Mouse (Mus musculus) forebrain, embryonic 15.5 days (tissue): ENCODE measurements around the gene Miga1. TPM values are rescaled to one million over a fixed set of nuclear protein-coding genes. Genes with fewer than 3 reads are reported as not detected.
"Not testable (repeated sequence)": the region's sequence is repeated elsewhere in the genome, so short reads cannot be mapped to it uniquely, and the experiment has no call there.

Experiments used
- ATAC-seq: fragments of 200-750 bp; cut with Nextera tagmentation; replicated peaks from 2 replicates; pipeline ENCODE4 v1.8.0; 2017; ENCODE audit warnings: mild to moderate bottlenecking, moderate TSS enrichment, moderate library complexity
- H3K27ac ChIP-seq: fragments of 300-500 bp; sonication (generic); replicated peaks from 2 replicates; pipeline ENCODE4 v1.5.1; 2015; ENCODE audit warnings: mild to moderate bottlenecking, inconsistent platforms
- H3K27me3 ChIP-seq: fragments of 300-500 bp; sonication (generic); 2 replicates; pipeline ENCODE4 v1.6.1; 2015; ENCODE audit warnings: inconsistent platforms
- H3K36me3 ChIP-seq: fragments of 300-500 bp; sonication (generic); 2 replicates; pipeline ENCODE4 v1.6.1; 2015; ENCODE audit warnings: mild to moderate bottlenecking, inconsistent platforms
- H3K4me1 ChIP-seq: fragments of 300-500 bp; sonication (generic); 2 replicates; pipeline ENCODE4 v1.6.1; 2015; ENCODE audit warnings: inconsistent platforms
- H3K4me2 ChIP-seq: fragments of 300-500 bp; sonication (generic); replicated peaks from 2 replicates; pipeline ENCODE4 v1.6.1; 2015; ENCODE audit warnings: mild to moderate bottlenecking, inconsistent platforms
- H3K4me3 ChIP-seq: fragments of 300-500 bp; sonication (generic); 2 replicates; pipeline ENCODE4 v1.5.1; 2015; ENCODE audit warnings: mild to moderate bottlenecking, inconsistent platforms
- H3K9ac ChIP-seq: fragments of 300-500 bp; sonication (generic); replicated peaks from 2 replicates; pipeline ENCODE4 v1.6.1; 2015; ENCODE audit warnings: mild to moderate bottlenecking, inconsistent platforms
- H3K9me3 ChIP-seq: fragments of 300-500 bp; sonication (generic); 2 replicates; pipeline ENCODE4 v1.6.1; 2016; ENCODE audit warnings: inconsistent platforms
- WGBS: fragments of 180-500 bp; shearing (Covaris S2); methylation state at CpG from one replicate; pipeline ENCODE4 v1.1.7; 2015; ENCODE audit warnings: mixed read lengths; 5-methylcytosine and 5-hydroxymethylcytosine counted together
- polyA plus RNA-seq: library from polyadenylated mRNA; unstranded; fragments of >200 nt; fragmentation: Nextera tagmentation; extraction: Ambion mirVana; gene quantifications from 2 replicates; pipeline ENCODE4 v1.2.1, GENCODE M21; 2015

The Miga1 gene
- polyA plus RNA-seq, 1 experiment from 2014 or later = 26.5 TPM

GRCm38 (mm10) chr3:152316447-152317173 lies 23.6 kb downstream of the Miga1 start:
- not testable (repeated sequence) for ATAC-seq, H3K9me3 ChIP-seq, H3K27ac ChIP-seq, H3K9ac ChIP-seq, H3K4me3 ChIP-seq, H3K4me1 ChIP-seq, H3K27me3 ChIP-seq, H3K4me2 ChIP-seq
- peaks cover 21% of the 10 kb centered on the region for H3K36me3 ChIP-seq
- 84% methylated on average over 9 of the region's 9 CpGs for WGBS

DNA sequence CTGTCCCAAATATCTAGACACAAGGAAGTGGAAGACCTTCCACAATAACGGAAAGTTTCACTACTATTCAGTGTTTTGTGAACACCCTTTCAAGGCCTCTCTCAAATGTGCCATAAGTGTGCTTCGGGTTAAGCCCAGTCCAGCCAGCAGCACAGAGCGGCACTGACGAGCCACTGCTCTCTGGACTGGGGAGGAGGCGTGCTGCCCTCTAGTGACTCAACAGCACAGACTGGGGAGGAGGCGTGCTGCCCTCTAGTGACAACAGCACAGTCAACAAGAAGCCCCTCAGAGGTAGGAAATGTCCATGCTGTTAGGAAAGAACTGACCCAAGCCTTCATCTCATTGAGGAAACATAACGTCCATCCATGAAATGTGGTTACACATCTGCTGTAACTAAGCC lies 24.6 kb downstream of the Miga1 start:
- Histone ChIP-seq H3K36me3 (peaks cover 12% of the 10 kb centered on the region), H3K9me3 (no peaks in the 10 kb centered on the region), H3K4me2 (no peak overlapping the region), H3K4me3 (no peak overlapping the region), H3K4me1 (no peaks in the 10 kb centered on the region), H3K9ac (no peak overlapping the region), H3K27me3 (no peaks in the 10 kb centered on the region), H3K27ac (no peak overlapping the region)
- ATAC-seq = peak; percentile 82
- 12% methylated on average over 7 of the region's 7 CpGs for WGBS

DNA sequence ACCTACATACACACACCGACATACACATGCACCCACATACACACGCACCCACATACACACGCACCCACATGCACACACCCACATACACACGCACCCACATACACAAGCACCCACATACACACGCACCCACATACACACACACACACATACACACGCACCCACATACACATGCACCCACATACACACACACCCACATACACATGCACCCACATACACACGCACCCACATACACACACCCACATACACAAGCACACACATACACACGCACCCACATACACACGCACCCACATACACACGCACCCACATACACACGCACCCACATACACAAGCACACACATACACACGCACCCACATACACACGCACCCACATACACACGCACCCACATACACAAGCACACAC lies 25.5 kb downstream of the Miga1 start:
- not testable (repeated sequence) for H3K4me1 ChIP-seq, H3K9me3 ChIP-seq, H3K27ac ChIP-seq, H3K4me3 ChIP-seq, H3K9ac ChIP-seq, H3K4me2 ChIP-seq, ATAC-seq, H3K27me3 ChIP-seq
- 76% methylated on average over 14 of the region's 14 CpGs for WGBS
- H3K36me3 ChIP-seq = peaks cover 10% of the 10 kb centered on the region; the same call in 1 of the 2 replicates

- no peaks in the 10 kb centered on the region for H3K4me1 ChIP-seq
- H3K36me3 ChIP-seq = peaks cover 22% of the 10 kb centered on the region
- H3K9ac ChIP-seq = no peak overlapping the region
- no peak overlapping the region for H3K4me2 ChIP-seq
- ATAC-seq = no peak
- no peaks in the 10 kb centered on the region for H3K9me3 ChIP-seq
- H3K27me3 ChIP-seq = no peaks in the 10 kb centered on the region
- 95% methylated on average over 9 of the region's 9 CpGs for WGBS
- no peak overlapping the region for H3K4me3 ChIP-seq
- H3K27ac ChIP-seq = no peak overlapping the region
Observed at GRCm38 (mm10) chr3:152309250-152309645, 31.0 kb downstream of the Miga1 start.

DNA sequence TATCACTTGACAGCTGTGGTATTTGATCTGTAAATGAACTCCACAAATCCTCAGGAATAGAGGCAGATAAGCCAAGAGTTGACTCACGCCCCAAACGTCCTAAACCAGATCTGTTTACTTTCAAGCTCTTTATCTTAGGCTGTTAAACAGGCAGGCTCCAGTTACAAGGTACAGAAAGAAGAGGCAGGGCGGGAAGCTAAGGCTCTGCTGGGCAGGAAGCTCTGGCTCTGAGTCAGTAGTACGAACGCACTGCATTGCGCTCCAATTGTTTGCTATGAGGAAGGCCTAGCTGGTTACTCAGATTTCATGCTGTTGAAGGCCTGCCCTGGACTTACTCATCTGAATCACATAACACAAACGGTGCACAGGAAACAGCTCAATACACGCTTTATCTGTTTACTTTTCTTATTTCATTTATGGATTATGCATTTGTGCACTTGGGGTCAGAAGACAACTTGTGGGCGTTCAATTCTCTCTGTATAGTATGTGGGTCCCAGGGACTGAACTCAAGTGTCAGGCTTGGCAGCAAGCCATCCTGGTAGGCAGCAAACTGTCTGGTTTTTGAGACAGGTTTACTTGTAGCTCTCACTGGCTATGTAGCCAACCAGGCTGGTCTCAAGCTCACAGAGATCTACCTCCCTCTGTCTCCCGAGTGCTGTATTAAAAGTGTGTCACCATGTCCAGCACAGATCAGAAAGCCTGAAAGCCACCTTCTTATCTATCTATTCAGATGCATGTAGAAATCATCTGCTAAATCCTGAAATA lies 31.5 kb downstream of the Miga1 start:
- H3K4me1 ChIP-seq = no peaks in the 10 kb centered on the region
- 80% methylated on average over 10 of the region's 10 CpGs for WGBS
- no peaks in the 10 kb centered on the region for H3K9me3 ChIP-seq
- H3K4me2 ChIP-seq = no peak overlapping the region
- H3K9ac ChIP-seq = no peak overlapping the region
- H3K4me3 ChIP-seq = no peak overlapping the region
- ATAC-seq = no peak
- no peak overlapping the region for H3K27ac ChIP-seq
- no peaks in the 10 kb centered on the region for H3K27me3 ChIP-seq
- H3K36me3 ChIP-seq = peaks cover 22% of the 10 kb centered on the region

DNA sequence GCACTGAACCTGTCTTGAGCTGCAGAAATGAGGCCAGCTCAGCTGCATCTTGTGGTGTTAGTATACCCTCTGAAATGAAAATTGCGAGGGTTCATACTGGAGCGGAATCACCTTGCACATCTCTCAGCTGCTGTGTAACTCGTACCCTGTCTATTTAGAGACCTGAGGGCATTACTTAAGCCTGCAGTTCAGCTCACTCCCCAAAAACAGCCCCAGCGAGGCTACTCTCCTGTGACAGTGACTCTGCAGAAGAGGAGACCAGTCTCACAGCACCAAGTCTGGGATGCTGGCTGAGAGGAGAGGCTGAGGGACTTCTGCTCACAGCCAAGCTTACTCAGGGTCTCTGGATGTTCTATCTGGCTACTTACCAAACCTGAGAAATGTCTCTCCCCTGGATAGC lies 34.2 kb downstream of the Miga1 start:
- Histone ChIP-seq H3K9ac (no peak overlapping the region), H3K27ac (no peak overlapping the region), H3K27me3 (no peaks in the 10 kb centered on the region), H3K4me1 (no peaks in the 10 kb centered on the region), H3K4me3 (no peak overlapping the region), H3K4me2 (no peak overlapping the region), H3K9me3 (no peaks in the 10 kb centered on the region), H3K36me3 (peaks cover 18% of the 10 kb centered on the region)
- 82% methylated on average over 4 of the region's 4 CpGs for WGBS
- no peak for ATAC-seq

DNA sequence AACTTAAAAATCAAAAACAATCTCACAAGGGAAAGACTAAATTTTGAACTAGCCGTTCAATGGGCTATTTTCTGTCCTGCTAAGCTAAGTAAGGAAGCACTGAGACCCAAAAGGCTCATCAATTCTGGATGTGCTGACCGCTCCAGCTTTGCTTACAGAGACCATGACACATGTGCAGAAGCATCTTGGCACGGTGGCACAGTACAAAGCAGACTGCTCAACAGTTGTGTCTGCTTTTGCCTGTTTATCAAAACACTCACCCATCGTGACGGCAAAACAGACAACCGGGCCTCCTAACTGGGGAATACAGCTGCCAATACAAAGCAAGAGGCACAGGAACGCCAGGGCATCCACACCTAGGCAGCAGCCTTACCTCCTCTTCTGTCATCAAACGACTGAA lies 35.1 kb downstream of the Miga1 start:
- H3K4me2 ChIP-seq = no peak overlapping the region
- 89% methylated on average over 8 of the region's 8 CpGs for WGBS
- no peak overlapping the region for H3K27ac ChIP-seq
- H3K9me3 ChIP-seq = no peaks in the 10 kb centered on the region
- no peak overlapping the region for H3K9ac ChIP-seq
- no peaks in the 10 kb centered on the region for H3K4me1 ChIP-seq
- peaks cover 18% of the 10 kb centered on the region for H3K36me3 ChIP-seq
- no peaks in the 10 kb centered on the region for H3K27me3 ChIP-seq
- H3K4me3 ChIP-seq = no peak overlapping the region
- ATAC-seq = no peak

GRCm38 (mm10) chr3:152304093-152304815 lies 36.0 kb downstream of the Miga1 start:
- no peak for ATAC-seq
- Histone ChIP-seq H3K36me3 (peaks cover 17% of the 10 kb centered on the region), H3K4me2 (no peak overlapping the region), H3K27ac (no peak overlapping the region), H3K9ac (no peak overlapping the region), H3K9me3 (no peaks in the 10 kb centered on the region), H3K4me1 (no peaks in the 10 kb centered on the region), H3K4me3 (no peak overlapping the region), H3K27me3 (no peaks in the 10 kb centered on the region)
- WGBS = 75% methylated on average over 6 of the region's 6 CpGs

DNA sequence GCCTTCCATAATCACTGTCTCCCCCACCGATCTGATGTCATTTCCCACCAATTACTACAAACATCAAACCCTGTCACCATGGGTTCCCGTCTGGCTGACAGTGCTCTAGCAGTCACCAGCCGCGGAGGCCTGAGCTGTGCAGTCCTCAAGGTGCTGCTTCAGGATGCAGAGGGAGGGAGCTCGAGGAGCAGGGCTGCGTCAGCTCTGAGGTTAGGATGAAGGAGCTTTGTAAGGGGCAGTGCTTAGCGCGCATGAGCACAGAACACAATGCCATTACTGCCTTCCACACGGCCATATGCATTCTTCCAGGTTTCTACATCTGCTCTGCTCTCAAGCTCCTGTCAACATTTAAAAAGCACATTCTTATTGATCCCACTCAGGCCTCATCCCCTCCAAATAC lies 37.2 kb downstream of the Miga1 start:
- Histone ChIP-seq H3K4me3 (no peak overlapping the region), H3K9me3 (no peaks in the 10 kb centered on the region), H3K9ac (no peak overlapping the region), H3K4me1 (no peaks in the 10 kb centered on the region), H3K27me3 (no peaks in the 10 kb centered on the region), H3K4me2 (no peak overlapping the region), H3K36me3 (peaks cover 19% of the 10 kb centered on the region), H3K27ac (no peak overlapping the region)
- ATAC-seq = no peak
- 81% methylated on average over 9 of the region's 9 CpGs for WGBS

DNA sequence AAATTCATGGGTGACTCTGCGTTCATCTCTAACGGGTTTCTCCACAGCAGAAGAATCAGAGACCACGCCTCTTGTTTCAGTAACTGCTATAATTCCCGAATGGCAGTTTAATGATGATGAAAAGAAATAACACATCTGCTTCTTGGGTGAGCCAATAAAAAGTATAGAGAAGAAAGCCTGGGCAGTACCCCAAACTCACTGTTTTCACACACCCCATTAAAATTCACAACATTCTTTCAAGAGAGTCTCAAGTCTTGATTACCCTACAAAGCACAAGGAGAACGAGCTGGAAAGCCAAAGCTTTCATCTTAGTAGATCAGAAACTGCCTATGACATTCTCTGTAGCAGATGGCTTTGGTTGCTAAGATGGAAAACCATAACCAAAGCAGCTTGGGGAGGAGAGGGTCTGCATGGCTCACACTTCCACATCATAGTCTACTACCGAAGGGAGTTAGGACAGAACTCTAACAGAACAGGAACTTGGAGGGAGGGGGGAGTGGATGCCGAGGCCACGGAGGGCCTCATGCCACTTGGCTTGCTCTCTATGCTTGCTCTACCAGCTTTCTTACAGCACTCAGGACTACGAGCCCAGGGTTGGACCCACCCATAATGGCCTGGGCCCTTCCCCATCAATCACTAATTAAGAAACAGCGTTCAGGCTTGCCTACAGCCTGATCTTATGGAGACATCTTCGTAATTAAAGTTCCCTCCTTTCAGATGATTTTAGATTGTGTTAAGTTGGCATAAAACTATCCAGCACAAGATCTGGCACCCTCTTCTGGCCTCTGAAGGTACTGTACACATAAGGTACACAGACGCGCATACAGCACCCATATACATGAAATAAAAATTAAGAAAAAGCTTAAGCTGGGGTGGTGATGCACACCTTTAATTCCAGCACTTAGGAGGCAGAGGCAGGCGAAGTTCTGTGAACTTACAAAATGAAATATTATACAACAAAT lies 39.5 kb downstream of the Miga1 start:
- Histone ChIP-seq H3K9me3 (no peaks in the 10 kb centered on the region), H3K9ac (no peak overlapping the region), H3K4me1 (no peaks in the 10 kb centered on the region), H3K4me3 (no peak overlapping the region), H3K4me2 (no peak overlapping the region), H3K27me3 (no peaks in the 10 kb centered on the region), H3K36me3 (peaks cover 18% of the 10 kb centered on the region), H3K27ac (no peak overlapping the region)
- ATAC-seq = no peak
- WGBS = 87% methylated on average over 14 of the region's 14 CpGs

DNA sequence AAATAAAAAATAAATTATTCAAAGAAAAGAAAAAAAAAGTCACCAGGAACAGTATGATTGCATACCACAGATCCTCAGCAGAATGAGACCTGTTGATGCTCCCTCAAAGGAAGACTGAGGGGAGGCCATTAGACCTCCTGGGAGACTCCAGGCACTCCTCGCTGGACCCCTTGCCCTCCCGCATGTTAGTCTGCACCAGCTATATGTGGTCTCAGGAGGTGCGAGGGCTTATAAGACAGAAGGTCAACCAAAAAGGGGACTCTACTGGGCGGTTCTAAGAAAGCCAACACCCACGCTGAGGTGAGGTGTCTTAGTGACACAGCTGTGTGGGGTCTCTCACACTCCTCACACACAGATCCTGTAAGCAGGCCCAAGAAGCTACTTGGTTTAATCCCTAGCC lies 44.3 kb downstream of the Miga1 start:
- Histone ChIP-seq H3K36me3 (peaks cover 21% of the 10 kb centered on the region), H3K4me3 (no peak overlapping the region)
- WGBS = 95% methylated on average over 5 of the region's 5 CpGs

More for the DNA sequence above, 44.3 kb downstream of the Miga1 start:
- Histone ChIP-seq H3K9ac (no peak overlapping the region), H3K9me3 (no peaks in the 10 kb centered on the region), H3K27me3 (no peaks in the 10 kb centered on the region), H3K4me2 (no peak overlapping the region), H3K4me1 (no peaks in the 10 kb centered on the region), H3K27ac (no peak overlapping the region)
- no peak for ATAC-seq
